Mouse (Mus musculus): ENCODE measurements at regions not wholly inside any gene's neighbourhood (a gene's known extent, or its start where the extent isn't known, plus 50 kb on each side); places are given as distances from the start of the nearest gene placed in this dataset.

DNA sequence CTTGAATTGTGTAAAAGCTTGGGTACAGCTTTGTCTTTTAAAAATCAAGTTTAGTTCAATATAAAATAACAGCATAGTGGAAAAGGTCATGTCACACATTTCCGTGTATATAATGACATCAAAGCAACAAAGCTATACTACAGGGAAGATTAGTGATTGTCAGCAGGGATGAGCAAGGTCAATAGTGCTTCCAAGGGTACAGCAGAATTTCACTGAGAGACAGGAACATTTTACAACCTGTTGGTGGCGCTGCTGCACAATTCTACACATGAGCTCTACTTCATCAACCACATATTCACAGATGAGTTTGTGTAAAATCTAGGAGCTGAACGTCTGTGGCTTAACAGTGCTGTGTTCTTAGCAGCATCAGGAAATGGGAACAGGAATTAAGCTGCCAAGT is 74.3 kb upstream of the A2m start:
- peak; percentile 59 for DNase-seq

DNA sequence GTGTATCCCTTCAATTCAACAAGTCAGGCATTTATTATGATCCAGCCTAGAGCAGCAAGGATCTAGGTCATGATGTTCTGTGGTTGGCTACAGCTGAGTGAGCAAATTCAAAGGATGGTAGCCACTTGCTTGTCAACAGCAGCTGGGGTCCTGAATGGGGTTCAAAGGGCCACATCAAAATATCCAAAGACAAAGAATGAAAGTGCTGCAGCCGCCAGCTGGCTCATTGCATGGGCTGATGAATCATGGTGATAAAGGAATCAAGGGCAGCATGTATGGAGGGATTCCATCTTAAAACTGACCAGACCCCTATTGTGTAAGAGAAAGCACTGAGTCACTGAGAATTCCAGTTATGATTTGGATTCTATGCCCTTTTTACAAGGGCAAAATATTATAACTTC is 74.8 kb upstream of the A2m start:
- no peak for DNase-seq

DNA sequence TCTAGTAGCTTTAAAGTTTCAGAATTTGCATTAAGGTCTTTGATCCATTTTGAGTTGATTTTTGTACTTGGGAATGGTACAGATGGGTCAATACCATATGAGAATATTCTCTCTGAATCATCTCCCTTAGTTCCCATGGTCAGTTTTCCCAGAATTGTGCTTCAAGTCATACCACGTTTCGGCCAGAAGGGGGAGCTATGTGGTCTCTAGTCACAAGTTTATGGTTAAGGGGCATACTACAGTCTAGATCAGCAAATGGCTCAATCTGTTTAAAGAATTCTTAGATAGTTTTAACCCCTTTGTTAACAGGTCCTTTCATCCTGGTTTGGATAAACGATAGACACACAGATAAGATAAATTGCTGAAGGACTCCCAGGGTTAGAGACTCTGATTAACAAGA is 78.7 kb upstream of the A2m start:
- DNase-seq = peak; percentile 46

DNA sequence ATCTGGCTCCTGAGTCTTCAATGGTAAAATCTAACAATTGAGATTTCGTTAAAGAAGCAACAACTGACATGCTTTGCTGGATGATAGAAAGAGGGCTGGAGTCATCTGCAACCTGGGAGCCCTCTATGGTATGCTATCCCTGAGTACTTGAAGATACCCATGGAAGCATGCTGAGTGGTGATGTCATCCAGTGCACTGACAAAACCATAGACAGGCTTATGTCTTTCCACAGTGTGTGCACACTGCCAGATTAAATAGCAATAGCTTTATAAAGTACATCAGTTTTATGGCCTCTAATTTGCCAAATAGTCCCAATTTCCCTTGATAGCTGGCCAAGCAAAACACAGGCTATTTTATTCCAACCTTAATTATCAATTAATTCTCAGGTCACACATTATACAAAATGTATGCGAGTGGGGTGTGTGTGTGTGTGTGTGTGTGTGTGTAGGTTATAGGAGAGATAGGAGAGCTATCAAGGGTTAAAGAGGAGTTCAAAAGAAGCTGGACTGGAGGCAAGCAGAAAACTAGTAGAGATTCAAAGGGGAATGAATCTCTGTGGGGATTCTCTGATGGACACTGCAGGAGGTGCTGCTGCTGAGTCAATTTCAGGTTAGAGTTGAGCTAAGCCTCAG is 80.1 kb upstream of the Iqsec3 start:
- no peak for DNase-seq

DNA sequence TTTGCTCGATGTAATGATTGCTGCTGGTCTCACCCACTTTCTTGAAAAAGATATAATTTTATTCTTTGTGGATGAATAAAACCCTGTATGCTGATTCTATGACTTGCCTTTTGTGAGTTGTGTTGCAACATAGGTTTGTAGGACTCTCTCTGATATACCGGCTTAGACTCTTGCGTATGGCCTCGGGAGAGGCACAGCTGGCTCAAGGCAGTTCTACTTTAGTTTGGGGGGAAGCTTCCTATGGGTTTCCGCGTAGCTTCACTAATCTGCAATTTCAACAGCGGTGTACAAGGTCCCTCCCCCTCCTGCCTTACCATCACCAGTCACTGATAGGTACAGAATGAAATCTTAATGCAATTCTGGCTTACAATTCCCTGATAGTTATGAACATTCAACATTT is 60.0 kb upstream of the Iqsec3 start:
- DNase-seq = no peak

DNA sequence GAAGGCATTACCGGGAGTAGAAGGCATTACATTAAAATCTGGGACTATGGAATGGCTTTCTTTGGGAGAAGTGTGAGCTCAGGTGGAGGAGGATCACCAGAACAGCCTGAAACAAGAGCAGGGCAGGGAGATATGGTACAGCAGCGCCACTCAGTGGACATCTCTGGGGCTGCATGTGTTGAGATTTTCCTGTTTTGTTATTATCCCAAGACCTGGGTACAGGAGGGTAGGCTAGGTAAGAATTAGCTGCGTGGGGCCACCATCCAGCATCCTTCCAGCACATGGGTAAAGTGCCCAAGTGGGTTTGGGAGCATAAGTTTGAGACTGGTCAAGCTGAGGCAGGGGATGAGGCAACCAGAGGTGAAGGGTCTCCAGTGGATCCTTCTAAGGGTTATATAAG is 59.4 kb upstream of the Iqsec3 start:
- peak; percentile 58 for DNase-seq

DNA sequence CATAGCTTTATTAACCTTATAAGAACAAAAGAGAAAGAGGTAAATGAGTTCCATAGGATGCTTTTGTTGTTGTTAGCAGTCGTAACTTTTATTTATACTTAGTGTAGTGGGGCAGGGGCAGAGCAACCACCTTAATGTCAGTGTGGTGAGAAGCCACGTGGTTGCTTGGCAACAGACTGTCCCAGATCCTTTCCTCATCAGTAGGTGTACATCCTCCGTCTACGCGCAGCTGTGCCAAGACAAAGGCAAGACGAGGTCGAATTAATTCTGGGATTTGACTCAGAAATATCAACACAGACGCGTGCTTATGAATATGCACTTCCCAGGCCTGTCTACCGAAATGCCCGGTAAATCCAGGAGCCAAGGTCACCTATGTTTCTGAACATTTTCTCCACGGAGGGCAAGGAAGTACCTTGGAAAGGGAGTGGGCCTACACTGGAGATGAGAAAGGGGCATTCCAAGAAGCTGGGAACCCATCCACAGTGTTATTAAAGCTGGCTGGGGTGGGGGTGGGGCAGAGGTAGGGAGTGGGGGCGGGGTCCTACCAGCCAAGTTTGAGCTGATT is 58.4 kb upstream of the Iqsec3 start:
- DNase-seq = no peak

DNA sequence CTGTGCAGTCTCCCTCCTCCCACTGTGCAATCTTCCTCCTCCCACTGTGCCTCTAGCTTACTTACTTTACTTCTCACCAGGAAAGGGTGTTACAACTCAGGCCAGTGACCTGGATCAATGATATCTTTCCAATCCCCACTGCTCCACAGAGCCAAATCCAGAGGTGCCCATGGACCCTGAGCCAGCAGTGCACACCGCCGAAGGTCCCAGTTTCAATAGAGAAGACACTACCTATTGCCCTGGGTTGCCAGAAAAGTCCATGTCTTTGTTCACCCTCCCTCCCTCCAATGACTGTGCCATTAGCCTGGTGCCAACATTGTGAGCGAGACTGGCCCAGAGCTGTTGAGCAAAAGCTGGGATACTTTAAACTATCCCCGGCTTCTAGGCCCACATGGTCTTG is 53.8 kb upstream of the Iqsec3 start:
- no peak for DNase-seq

DNA sequence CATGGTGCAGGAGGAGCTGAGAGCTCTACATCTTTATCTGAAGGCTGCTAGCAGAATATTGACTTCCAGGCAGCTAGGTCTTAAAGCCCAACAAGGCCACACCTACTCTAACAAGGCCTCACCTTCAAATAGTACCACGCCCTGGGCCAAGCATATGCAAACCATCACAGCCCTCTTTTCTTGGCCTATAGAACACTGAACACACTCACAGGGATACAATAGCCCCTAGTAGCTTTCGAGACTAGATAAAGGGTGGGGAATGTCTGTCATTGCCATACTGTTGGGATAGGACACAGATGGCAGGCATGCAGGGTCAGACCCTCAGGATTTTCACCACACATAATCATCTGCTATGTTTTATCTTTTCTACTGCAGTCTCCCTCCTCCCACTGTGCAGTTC is 52.6 kb upstream of the Iqsec3 start:
- DNase-seq = no peak

DNA sequence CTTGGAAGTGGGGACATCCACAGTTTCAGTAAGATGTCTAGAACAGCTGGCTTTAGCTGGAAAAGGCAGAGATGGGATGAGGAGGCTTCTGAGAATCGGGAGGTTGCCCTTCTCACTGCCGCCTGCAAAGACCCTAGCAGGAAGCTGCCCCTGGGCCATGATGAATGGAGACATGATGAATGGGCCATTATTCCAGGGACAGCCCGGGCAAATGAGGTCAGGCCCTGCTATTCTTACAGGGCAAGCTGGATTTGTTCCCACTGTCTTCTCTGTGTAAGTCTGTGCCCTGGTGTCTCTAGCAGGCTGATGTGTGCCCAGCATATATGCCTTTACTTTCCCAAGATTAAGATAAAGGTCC is 51.1 kb upstream of the Iqsec3 start:
- no peak for DNase-seq

DNA sequence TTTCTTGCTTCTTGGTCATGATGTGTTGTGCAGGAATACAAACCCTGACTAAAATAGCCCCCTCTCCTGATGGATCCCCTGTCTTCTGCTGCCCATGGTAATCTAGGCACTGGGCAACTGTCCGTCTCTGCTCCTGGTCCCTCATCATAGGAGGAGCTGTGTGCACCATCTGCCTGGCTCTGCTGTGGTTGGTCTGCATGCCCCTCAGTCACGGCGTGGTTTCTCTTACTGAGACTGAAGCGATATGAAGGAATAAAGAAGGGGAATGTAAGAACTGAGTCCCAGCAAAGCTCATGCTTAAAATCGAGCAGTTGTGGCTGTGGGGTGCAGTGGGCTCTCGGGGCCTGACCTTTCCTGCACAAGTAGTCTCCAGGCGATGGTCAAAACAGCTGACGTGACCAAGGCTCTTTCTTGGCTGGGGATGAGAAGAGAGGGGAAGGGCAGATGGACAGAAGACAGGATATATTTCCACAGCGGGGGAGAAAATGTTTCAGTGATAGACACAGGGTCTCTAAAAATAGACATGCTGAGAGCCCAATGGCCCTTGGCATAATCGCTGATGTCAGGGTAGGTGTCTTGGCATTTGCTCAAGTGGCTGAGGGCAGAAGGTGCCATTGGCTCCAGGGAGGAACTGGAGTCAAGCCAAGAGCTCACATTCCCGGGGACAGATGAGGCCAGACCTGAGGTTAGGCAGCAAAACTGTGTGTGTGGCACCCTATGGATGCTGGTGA is 50.6 kb upstream of the Iqsec3 start:
- DNase-seq = no peak
